Mouse (Mus musculus) neural tube, embryonic 14.5 days (tissue): ENCODE data around the gene Gm42791. TPM values are rescaled to one million over a fixed set of nuclear protein-coding genes. Genes with fewer than 3 reads are reported as not detected.

Source experiments
- ATAC-seq: fragments of 200-750 bp; cut with Nextera tagmentation; 2 replicates; pipeline ENCODE4 v1.8.0; 2017; ENCODE audit warnings: low read depth, mild to moderate bottlenecking, moderate TSS enrichment, moderate library complexity
- H3K27ac ChIP-seq: fragments of 300-500 bp; sonication (generic); 2 replicates; pipeline ENCODE4 v1.5.1; 2014; ENCODE audit warnings: low read depth, mild to moderate bottlenecking, control low read depth, low read length, moderate library complexity, mixed read lengths
- H3K27me3 ChIP-seq: fragments of 300-500 bp; sonication (generic); 2 replicates; pipeline ENCODE4 v1.6.1; 2014; ENCODE audit warnings: low read length; ENCODE audit not compliant: control insufficient read depth, insufficient read depth
- H3K36me3 ChIP-seq: fragments of 300-500 bp; sonication (generic); 2 replicates; pipeline ENCODE4 v1.6.1; 2014; ENCODE audit warnings: low read length, mixed read lengths; ENCODE audit not compliant: control insufficient read depth, insufficient read depth
- H3K4me1 ChIP-seq: fragments of 300-500 bp; sonication (generic); 2 replicates; pipeline ENCODE4 v1.6.1; 2014; ENCODE audit warnings: low read length; ENCODE audit not compliant: control insufficient read depth, insufficient read depth
- H3K4me2 ChIP-seq: fragments of 300-500 bp; sonication (generic); 2 replicates; pipeline ENCODE4 v1.6.1; 2014; ENCODE audit warnings: mild to moderate bottlenecking, low read depth, low read length, control low read depth
- H3K4me3 ChIP-seq: fragments of 300-500 bp; sonication (generic); 2 replicates; pipeline ENCODE4 v1.5.1; 2014; ENCODE audit warnings: low read depth, low read length, control low read depth, mixed read lengths
- H3K9ac ChIP-seq: fragments of 300-500 bp; sonication (generic); replicated peaks from 2 replicates; pipeline ENCODE4 v1.6.1; 2014; ENCODE audit warnings: low read depth, mild to moderate bottlenecking, control low read depth, low read length, mixed read lengths
- H3K9me3 ChIP-seq: fragments of 300-500 bp; sonication (generic); 2 replicates; pipeline ENCODE4 v1.6.1; 2016; ENCODE audit warnings: low read length; ENCODE audit not compliant: control insufficient read depth
- WGBS: fragments of 180-500 bp; shearing (Covaris S2); extraction: QIAGEN DNeasy Blood & Tissue Kit; methylation state at CpG from one replicate; pipeline ENCODE4 v1.1.7; 2014; 5-methylcytosine and 5-hydroxymethylcytosine counted together
- polyA plus RNA-seq: library from polyadenylated mRNA; unstranded; fragments of >200 nt; fragmentation: Nextera tagmentation; extraction: Ambion mirVana; gene quantifications from 2 replicates; pipeline ENCODE4 v1.2.1, GENCODE M21; 2014

Gm42791 gene
- polyA plus RNA-seq, 1 experiment from 2014 or later = not detected

GRCm38 (mm10) chr5:148945735-148946134 lies 49.2 kb downstream of the Gm42791 start:
- Histone ChIP-seq H3K9me3 (no peaks in the 10 kb centered on the region), H3K9ac (no peak overlapping the region), H3K4me3 (no peak overlapping the region), H3K27me3 (no peaks in the 10 kb centered on the region), H3K4me2 (no peak overlapping the region), H3K4me1 (no peaks in the 10 kb centered on the region), H3K36me3 (no peaks in the 10 kb centered on the region), H3K27ac (no peak overlapping the region)
- no peak for ATAC-seq
- 65% methylated on average over 2 of the region's 2 CpGs for WGBS

- 15% methylated on average over 8 of the region's 8 CpGs for WGBS
- ATAC-seq = peak; percentile 36; the same call in 1 of the 2 replicates
- no peak overlapping the region for H3K4me2 ChIP-seq
Observed at GRCm38 (mm10) chr5:148944024-148944423, 50.9 kb downstream of the Gm42791 start.

DNA sequence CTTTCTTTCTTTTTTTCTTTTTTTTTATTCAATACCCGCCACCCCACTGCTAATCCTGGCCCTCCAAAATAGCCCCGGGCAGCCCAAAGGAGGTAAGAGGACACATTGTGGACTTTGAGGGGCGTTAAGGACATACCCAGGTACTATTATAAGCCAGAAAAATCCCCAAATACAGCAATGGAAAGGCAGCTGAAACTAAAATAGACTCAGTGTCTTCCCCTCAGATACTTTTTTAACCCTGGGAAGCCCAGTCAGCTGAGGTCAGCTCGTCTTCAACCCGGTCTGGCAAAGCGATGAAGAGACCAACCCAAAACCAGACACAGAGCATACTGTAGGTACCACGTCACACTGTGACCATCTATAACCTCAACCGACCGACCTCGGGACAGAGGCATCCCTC lies 51.5 kb downstream of the Gm42791 start:
- Histone ChIP-seq H3K27ac (peak overlapping the region; percentile 29; the same call in 1 of the 2 replicates), H3K4me2 (peak overlapping the region; percentile 14; the same call in 1 of the 2 replicates), H3K4me1 (no peaks in the 10 kb centered on the region), H3K4me3 (no peak overlapping the region), H3K9me3 (no peaks in the 10 kb centered on the region), H3K9ac (no peak overlapping the region), H3K36me3 (no peaks in the 10 kb centered on the region), H3K27me3 (no peaks in the 10 kb centered on the region)
- no peak for ATAC-seq
- 53% methylated on average over 10 of the region's 10 CpGs for WGBS

More at GRCm38 (mm10) chr5:148944024-148944423, 50.9 kb downstream of the Gm42791 start:
- Histone ChIP-seq H3K4me1 (no peaks in the 10 kb centered on the region), H3K36me3 (no peaks in the 10 kb centered on the region), H3K9ac (no peak overlapping the region), H3K27ac (no peak overlapping the region), H3K27me3 (no peaks in the 10 kb centered on the region), H3K9me3 (no peaks in the 10 kb centered on the region), H3K4me3 (no peak overlapping the region)

GRCm38 (mm10) chr5:148942957-148943356 lies 52.0 kb downstream of the Gm42791 start:
- H3K27ac ChIP-seq = no peak overlapping the region; the same call in 1 of the 2 replicates
- no peaks in the 10 kb centered on the region for H3K9me3 ChIP-seq
- no peaks in the 10 kb centered on the region for H3K27me3 ChIP-seq
- H3K4me2 ChIP-seq = no peak overlapping the region
- 43% methylated on average over 11 of the region's 11 CpGs for WGBS
- H3K9ac ChIP-seq = no peak overlapping the region
- H3K36me3 ChIP-seq = no peaks in the 10 kb centered on the region
- H3K4me3 ChIP-seq = no peak overlapping the region
- peak; percentile 29; the same call in 1 of the 2 replicates for ATAC-seq
- H3K4me1 ChIP-seq = no peaks in the 10 kb centered on the region

DNA sequence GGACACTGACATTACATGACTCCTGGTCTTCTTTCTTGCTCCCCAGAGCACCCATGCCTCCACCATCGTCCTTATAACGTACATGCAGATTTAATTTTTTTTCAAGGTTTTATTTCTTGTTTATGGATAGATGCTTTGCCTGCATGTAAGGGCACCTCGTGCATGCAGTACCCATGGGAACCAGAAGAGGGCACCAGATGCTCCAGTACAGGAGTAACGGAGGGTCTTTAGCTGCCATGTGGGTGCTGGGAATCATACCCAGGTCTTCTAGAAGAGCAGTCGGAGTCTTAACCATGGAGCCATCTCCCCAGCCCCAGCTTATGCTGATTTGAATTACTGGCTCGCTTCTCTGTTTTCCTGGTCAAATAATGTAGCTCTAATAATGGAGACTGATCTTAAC lies 52.6 kb downstream of the Gm42791 start:
- no peak overlapping the region for H3K4me2 ChIP-seq
- H3K9me3 ChIP-seq = no peaks in the 10 kb centered on the region
- H3K27ac ChIP-seq = no peak overlapping the region
- no peaks in the 10 kb centered on the region for H3K4me1 ChIP-seq
- ATAC-seq = no peak
- no peaks in the 10 kb centered on the region for H3K27me3 ChIP-seq
- 96% methylated on average over 6 of the region's 6 CpGs for WGBS
- H3K4me3 ChIP-seq = no peak overlapping the region
- H3K36me3 ChIP-seq = no peaks in the 10 kb centered on the region
- no peak overlapping the region for H3K9ac ChIP-seq

GRCm38 (mm10) chr5:148941867-148942266 lies 53.1 kb downstream of the Gm42791 start:
- H3K4me3 ChIP-seq = no peak overlapping the region
- H3K9me3 ChIP-seq = no peaks in the 10 kb centered on the region
- H3K36me3 ChIP-seq = no peaks in the 10 kb centered on the region
- H3K4me1 ChIP-seq = no peaks in the 10 kb centered on the region
- H3K27ac ChIP-seq = no peak overlapping the region
- no peak overlapping the region for H3K9ac ChIP-seq
- H3K4me2 ChIP-seq = no peak overlapping the region
- no peak for ATAC-seq
- no peaks in the 10 kb centered on the region for H3K27me3 ChIP-seq
- 60% methylated on average over 10 of the region's 10 CpGs for WGBS

GRCm38 (mm10) chr5:148939948-148940382 lies 55.0 kb downstream of the Gm42791 start:
- no peak overlapping the region for H3K4me2 ChIP-seq
- H3K36me3 ChIP-seq = no peaks in the 10 kb centered on the region
- no peak overlapping the region for H3K4me3 ChIP-seq
- no peaks in the 10 kb centered on the region for H3K4me1 ChIP-seq
- no peaks in the 10 kb centered on the region for H3K27me3 ChIP-seq
- ATAC-seq = no peak
- no peak overlapping the region for H3K9ac ChIP-seq
- H3K27ac ChIP-seq = no peak overlapping the region
- 63% methylated on average over 11 of the region's 11 CpGs for WGBS
- H3K9me3 ChIP-seq = no peaks in the 10 kb centered on the region

GRCm38 (mm10) chr5:148936516-148936951 lies 58.4 kb downstream of the Gm42791 start:
- no peak overlapping the region for H3K4me3 ChIP-seq
- no peaks in the 10 kb centered on the region for H3K9me3 ChIP-seq
- no peak for ATAC-seq
- no peaks in the 10 kb centered on the region for H3K36me3 ChIP-seq
- no peak overlapping the region for H3K9ac ChIP-seq
- no peak overlapping the region for H3K27ac ChIP-seq
- 90% methylated on average over 3 of the region's 3 CpGs for WGBS
- H3K4me1 ChIP-seq = no peaks in the 10 kb centered on the region
- H3K27me3 ChIP-seq = no peaks in the 10 kb centered on the region
- H3K4me2 ChIP-seq = no peak overlapping the region

DNA sequence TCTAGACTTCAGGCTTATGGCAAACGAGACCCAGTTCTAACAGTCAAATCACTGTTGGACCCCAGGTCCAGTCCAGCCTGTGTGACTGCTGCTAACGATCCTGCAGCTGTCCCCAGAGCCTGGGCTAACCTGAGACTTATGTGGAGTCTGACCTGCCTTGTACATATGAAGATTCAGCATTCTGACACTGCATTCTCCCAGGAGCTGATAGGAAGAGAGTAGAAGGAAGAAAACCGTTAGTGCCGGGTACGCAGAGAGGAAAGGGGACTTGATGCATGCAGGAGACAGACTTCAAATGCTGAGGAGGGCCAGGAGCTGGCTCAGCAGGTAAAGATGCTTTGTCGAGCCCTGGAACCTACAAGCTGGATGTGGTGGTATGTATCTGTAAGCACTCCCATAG lies 59.1 kb downstream of the Gm42791 start:
- ATAC-seq = no peak
- no peaks in the 10 kb centered on the region for H3K36me3 ChIP-seq
- H3K9ac ChIP-seq = no peak overlapping the region
- H3K27me3 ChIP-seq = no peaks in the 10 kb centered on the region
- no peak overlapping the region for H3K27ac ChIP-seq
- WGBS = 93% methylated on average over 6 of the region's 6 CpGs
- no peaks in the 10 kb centered on the region for H3K4me1 ChIP-seq
- no peak overlapping the region for H3K4me2 ChIP-seq
- H3K4me3 ChIP-seq = no peak overlapping the region
- no peaks in the 10 kb centered on the region for H3K9me3 ChIP-seq
